Mouse (Mus musculus) thymus, postnatal 4 days (tissue): ENCODE results near the gene Scube2.

Source experiments
- DNase-seq: peaks from one replicate; pipeline ENCODE4 v3.0.0; 2021

Scube2 gene

DNA sequence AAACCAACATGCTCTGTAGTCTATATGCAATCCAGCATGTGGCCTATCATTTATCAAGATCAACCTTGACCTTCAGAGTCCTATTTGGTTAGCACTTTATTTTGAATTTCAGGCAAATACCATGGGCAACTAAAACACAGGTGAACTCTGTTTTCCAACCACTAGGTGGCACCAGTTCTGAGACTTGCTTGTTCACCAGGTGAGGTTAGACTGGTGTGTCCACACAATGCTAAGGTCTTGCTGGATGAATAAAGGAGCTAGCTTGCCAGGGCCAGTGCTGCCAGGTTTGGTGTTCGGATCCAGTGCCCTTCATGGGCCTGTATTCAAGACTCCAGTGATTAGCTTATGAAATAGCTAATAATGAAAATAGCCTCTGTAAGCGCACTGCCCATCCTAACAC is 72.7 kb downstream of the Scube2 start:
- DNase-seq, result peak; percentile 61

DNA sequence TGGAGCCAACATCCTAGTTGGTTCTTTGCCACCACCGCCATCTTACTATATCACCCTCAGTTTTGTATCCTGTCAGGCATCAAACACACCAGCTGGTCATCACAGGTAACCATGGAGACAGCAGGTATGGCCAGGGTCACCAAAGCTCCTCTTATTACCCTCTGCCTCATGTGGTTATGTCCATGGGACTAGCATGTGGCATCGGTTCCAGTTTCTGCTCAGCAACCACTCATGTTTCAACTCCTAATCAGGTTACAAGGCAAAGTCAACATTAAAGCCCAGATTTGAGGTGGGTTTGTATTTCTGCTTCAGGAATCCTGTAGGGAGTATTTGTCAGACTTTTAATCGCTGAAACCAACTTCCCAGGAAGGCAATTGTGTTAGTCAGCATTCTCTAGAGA is 74.7 kb downstream of the Scube2 start:
- no peak for DNase-seq

- no peak for DNase-seq
Measured at GRCm38 (mm10) chr7:109787860-109788259, 77.6 kb downstream of the Scube2 start.

- no peak for DNase-seq
Measured at GRCm38 (mm10) chr7:109783281-109783680, 82.2 kb downstream of the Scube2 start.

DNA sequence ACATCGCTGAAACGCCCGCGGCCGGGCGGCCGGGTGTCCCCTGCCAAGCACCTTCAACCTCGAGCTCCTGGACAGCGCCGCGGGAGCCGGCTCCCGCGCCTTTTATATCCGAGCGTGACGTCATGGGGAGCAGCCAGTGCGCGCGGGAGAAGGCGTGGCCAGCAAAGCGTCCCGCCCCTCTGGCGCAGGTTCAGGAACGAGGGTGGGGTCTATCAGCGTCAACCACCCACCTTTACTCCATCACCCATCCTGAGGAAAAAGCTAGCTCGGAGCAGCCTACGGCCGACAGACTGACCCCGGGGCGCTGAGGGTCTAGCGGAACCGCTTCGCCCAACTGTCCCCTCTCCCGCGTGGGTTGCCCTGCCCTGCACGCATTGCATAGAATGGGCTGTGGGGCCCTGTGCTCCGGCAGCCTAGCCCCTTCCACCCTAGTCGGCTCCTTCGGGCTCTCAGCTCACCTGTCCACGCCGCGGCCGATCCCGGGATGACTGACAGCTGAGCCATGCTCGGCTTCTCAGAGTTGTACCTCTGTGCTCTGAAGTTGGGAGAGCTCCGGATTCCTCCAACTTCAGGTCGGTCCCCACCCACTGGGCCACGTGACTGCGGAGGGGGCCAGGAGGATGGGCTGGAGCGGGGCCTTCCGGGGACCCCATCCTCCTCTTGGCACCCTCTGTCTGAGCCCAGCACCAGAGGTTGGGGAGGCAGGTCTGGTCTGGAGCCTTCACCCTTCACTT is 83.8 kb downstream of the Scube2 start, which contains the start of gene Nrip3:
Gene Nrip3, minus strand, starts transcription at position 556 of the 734 bp plus-strand sequence.
- peak; percentile 81 for DNase-seq

GRCm38 (mm10) chr7:109781087-109781469 is 84.4 kb downstream of the Scube2 start:
- no peak for DNase-seq

- DNase-seq, result no peak
Measured at GRCm38 (mm10) chr7:109772251-109772650, 93.2 kb downstream of the Scube2 start.

DNA sequence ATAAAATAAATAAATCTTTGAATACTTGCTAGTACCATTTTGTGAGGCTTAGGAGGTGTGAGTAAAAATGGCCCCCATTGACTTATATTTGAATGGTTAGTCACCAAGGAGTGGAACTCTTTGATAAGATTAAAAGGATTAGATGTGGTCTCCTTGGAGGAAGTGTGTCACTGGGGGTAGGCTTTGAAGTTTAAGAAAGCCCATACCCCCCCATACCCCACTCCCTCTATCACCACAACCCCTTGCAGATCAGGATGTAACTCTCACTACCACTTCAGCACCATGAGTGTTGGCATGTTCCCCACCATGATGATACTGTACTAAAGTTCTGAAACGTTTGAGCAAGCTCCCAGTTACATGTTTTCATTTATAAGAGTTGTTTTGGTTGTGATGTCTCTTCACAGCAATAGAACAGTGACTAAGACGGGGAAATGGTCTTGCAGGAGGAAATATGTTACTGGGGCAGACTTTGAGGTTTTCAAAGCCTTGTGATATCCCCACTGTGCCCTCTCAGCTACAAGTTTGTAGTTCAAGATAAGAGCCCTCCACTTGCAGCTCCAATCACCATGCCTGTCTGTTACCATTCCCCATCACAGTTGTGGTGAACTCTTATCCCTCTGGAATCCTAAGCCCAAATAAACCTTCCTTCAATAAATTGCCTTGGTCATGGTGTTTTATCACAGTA is 96.6 kb downstream of the Scube2 start:
- no peak for DNase-seq

GRCm38 (mm10) chr7:109767575-109768350 is 97.7 kb downstream of the Scube2 start:
- no peak for DNase-seq

DNA sequence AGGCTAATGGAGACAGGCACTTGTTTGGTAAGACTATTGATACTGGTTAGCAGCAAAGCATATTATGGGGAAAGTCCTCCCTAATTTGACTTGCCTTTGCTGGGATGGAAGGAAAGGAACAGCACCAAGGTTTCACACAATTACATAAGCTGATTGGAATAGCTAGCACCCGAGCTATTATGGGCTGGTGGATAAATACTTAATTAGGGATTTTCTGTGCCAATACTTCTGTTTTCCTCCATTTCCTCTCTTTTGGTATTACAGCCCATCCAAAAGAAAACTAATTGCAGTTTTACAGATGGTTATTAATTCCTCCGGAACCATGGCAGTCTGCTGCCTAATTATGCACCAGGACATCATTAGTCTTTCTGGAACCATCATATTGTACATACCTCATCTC is 101.5 kb downstream of the Scube2 start:
- DNase-seq, result no peak

DNA sequence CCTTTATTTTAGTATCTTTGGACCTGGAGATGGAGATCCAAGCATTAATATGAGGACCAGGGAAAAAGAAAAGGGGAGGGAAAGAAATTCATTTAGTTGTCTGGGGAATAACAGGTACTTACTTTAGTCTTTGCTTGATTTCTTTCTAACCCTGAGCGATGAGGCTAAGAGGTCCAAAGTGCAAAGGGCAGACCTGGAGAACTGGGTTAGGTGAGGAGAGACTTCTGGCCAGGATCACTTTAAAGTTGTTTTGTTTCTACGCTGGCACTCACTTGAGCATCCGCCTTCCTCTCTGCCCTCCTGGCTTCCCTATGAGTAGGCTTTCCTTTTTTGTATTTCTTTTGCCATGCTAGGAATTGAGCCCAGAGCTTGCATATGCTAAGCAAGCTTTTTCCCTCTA is 109.2 kb downstream of the Scube2 start:
- no peak for DNase-seq

- no peak for DNase-seq
Measured at GRCm38 (mm10) chr7:109754034-109754433, 111.4 kb downstream of the Scube2 start.

DNA sequence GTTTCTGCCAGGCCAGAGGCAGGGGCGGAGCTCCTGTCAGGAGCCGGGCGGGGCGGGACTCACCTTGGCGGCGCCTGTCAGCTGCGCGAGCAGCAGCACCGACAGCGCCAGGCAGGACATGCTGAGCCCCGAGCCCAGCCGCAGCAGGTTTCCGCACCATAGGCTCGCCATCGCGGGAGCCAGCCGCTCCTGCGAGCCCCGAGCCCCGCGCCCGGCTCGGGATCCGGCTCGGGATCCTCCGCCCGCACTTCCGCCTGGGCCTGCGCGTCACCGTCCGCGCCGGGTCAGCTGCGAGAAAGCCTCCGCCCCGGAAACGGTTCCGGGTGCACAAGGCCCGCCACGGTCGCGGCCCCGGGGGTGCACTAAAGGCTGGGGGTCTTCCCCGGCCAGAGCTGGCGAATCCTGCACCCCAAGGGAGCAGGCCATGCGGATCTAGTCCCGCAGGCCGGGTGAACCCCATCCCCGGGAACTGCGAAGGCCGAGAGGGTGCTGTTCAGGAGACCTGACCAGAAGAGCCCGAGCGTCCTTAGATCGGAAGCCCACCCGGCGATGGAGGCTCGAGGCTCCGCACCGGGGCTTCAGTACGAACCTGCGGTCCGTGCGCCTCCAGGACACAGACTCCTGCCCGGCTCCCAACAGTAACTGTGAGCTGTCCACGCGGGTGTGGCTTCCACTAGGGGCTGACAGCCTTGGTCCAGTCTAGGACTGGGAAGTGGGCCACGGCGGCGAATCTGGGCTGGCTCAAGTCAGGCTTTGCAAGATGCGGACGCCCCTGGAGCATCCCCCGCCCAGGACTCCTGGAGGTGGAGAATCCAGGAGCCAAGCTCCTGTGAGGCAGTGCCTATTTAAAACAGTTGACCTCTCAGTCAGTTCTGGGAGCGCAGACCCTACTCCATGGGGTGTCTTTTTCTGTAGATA is 113.2 kb downstream of the Scube2 start, which contains the start of gene Tmem9b:
Gene Tmem9b, minus strand, starts transcription at position 868 of the 918 bp plus-strand sequence.
- peak; percentile 87 for DNase-seq

- DNase-seq, result no peak
Measured at GRCm38 (mm10) chr7:109751427-109752007, 114.0 kb downstream of the Scube2 start.
